Mouse (Mus musculus): ENCODE results near the gene Cpt1b. TPM values are rescaled to one million over a fixed set of nuclear protein-coding genes. Genes with fewer than 3 reads are reported as not detected.

The Cpt1b gene
- polyA plus RNA-seq, 1 experiment from 2014 or later: 1.2 TPM

DNA sequence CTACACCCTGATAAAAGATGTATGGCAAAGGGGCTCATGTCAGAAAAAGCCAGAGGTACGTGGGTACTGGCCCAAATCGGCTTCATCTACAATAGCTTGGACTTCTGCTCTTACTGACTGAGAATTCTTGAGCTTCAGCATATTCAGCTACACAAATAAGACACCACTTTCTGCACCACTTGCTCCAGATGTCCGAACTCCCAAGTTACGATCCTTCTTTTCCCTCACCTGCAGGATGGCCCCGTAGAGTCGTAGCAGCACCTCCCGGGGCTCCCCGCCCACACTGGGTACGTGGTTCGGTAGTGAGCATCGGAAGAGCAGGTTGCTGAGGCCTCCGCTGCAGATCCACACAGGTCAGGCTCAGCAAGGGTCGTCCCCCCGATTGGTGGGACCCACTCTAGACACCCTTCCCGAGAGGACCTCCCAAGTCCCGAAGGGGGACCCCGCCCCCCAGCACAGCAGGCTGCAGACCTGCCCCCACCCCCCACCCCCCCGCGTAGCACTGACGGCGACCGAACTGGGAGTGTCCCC lies 3.2 kb upstream of the Cpt1b start:
- peak overlapping the region; percentile 59 for H3K4me3 ChIP-seq (replicated peaks; ENCODE audit: low read length)
- H3K36me3 ChIP-seq (replicated peaks; ENCODE audit: control insufficient read depth, insufficient read depth): peaks cover 27% of the 10 kb centered on the region
- no peak for DNase-seq (ENCODE audit: low spot score)
- H3K4me1 ChIP-seq (replicated peaks; ENCODE audit: control insufficient read depth, insufficient read depth, low read length): peaks cover 9% of the 10 kb centered on the region
- no peaks in the 10 kb centered on the region for H3K27me3 ChIP-seq (ENCODE audit: control insufficient read depth, insufficient read depth, low read length)
- WGBS: 8% methylated on average over 19 of the region's 22 CpGs
- H3K9me3 ChIP-seq (ENCODE audit: control insufficient read depth, low read length): no peaks in the 10 kb centered on the region
- peak overlapping the region; percentile 84 for H3K4me2 ChIP-seq (replicated peaks)
- peak overlapping the region; percentile 70 for H3K9ac ChIP-seq
- ATAC-seq (ENCODE audit: low FRiP score): peak; percentile 35
- H3K27ac ChIP-seq: peak overlapping the region; percentile 94; the same call in 1 of the 2 replicates

DNA sequence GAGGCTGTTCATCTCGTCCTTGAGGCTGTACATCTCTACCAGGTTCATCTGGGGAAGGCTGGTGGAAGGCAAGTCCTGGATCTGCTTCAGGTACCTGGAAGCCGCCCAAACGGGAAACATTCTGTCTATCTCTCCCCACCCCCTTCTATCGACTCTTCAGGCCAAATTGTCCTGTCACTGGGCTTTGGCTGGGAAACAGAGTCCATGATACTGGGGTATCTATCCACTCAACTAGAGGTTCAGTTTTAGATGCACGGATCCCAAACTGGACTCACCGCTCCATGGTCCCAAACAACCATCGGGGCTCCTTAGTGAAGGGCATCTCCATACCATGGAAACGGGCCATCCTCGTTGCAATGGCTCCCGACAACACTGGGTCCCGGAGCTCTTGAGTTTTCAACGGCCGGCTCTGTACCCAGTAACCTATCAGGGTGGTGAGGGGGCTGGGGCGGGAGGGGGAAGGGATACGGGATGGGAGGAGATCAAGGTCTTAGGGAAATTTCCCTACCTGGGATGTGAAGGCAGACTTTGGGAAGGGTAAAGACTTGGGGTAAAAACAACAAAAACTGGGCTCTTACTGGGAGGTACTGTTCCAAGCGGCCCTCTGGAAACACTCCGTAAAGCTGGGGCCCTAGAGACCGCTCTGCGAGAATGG lies 2.6 kb upstream of the Cpt1b start:
- Histone ChIP-seq H3K4me3 (replicated peaks; ENCODE audit: low read length) (peak overlapping the region; percentile 59), H3K27ac (no peak overlapping the region), H3K9ac (peak overlapping the region; percentile 70), H3K36me3 (replicated peaks; ENCODE audit: control insufficient read depth, insufficient read depth) (peaks cover 30% of the 10 kb centered on the region), H3K27me3 (ENCODE audit: control insufficient read depth, insufficient read depth, low read length) (no peaks in the 10 kb centered on the region), H3K9me3 (ENCODE audit: control insufficient read depth, low read length) (no peaks in the 10 kb centered on the region), H3K4me1 (replicated peaks; ENCODE audit: control insufficient read depth, insufficient read depth, low read length) (peaks cover 9% of the 10 kb centered on the region), H3K4me2 (replicated peaks) (peak overlapping the region; percentile 84)
- ATAC-seq (ENCODE audit: low FRiP score): no peak
- no peak for DNase-seq (ENCODE audit: low spot score)
- 85% methylated on average over 19 of the region's 19 CpGs for WGBS

DNA sequence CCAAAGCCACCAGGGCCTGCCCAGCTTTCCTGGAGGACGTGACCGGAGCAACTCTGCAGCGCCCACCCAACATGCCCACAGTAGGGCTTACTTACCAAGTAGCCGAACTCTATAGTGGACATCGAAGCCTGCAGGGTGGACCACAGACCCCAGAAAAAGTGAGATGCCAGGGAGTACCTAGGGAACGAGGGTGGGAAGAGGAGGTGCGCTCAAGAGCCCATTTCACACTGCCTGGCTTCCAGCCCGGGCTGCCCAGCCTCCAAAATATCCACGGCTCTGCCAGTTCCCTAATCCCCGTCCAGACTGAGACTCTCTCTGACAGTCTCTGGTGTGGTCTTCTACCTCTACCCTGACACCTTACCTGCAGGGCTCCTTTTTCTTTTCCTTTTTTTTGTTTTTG lies 1.1 kb upstream of the Cpt1b start:
- H3K9me3 ChIP-seq (ENCODE audit: control insufficient read depth, low read length): no peaks in the 10 kb centered on the region
- no peaks in the 10 kb centered on the region for H3K27me3 ChIP-seq (ENCODE audit: control insufficient read depth, insufficient read depth, low read length)
- H3K9ac ChIP-seq: no peak overlapping the region
- H3K4me3 ChIP-seq (replicated peaks; ENCODE audit: low read length): no peak overlapping the region
- peaks cover 9% of the 10 kb centered on the region for H3K4me1 ChIP-seq (replicated peaks; ENCODE audit: control insufficient read depth, insufficient read depth, low read length)
- DNase-seq (ENCODE audit: low spot score): no peak
- no peak overlapping the region for H3K4me2 ChIP-seq (replicated peaks)
- WGBS: 92% methylated on average over 10 of the region's 10 CpGs
- no peak for ATAC-seq (ENCODE audit: low FRiP score)
- H3K36me3 ChIP-seq (replicated peaks; ENCODE audit: control insufficient read depth, insufficient read depth): peaks cover 40% of the 10 kb centered on the region
- no peak overlapping the region for H3K27ac ChIP-seq

DNA sequence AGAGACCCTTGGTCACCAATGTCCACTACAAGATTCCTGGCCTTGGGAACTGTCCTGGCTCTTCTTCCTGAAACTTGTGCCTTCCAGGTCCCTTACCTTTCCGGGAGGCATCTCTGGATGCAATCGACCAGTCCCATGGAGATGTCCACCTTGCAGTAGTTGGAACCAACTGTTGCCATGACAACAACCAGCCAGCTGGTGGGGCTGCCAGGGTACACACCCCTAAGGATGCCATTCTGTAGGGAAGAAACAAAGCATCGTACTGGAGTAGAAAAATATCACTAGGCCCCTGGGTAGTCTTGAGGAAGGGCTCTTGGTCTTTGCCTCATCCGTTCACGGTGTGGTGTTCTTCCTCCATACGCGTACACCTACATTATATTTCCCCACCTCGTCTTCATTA lies 1.0 kb downstream of the Cpt1b start:
- Histone ChIP-seq H3K9ac (no peak overlapping the region), H3K4me1 (replicated peaks; ENCODE audit: control insufficient read depth, insufficient read depth, low read length) (peaks cover 9% of the 10 kb centered on the region), H3K4me3 (replicated peaks; ENCODE audit: low read length) (no peak overlapping the region), H3K27me3 (ENCODE audit: control insufficient read depth, insufficient read depth, low read length) (no peaks in the 10 kb centered on the region), H3K4me2 (replicated peaks) (no peak overlapping the region), H3K27ac (no peak overlapping the region), H3K9me3 (ENCODE audit: control insufficient read depth, low read length) (no peaks in the 10 kb centered on the region), H3K36me3 (replicated peaks; ENCODE audit: control insufficient read depth, insufficient read depth) (peaks cover 57% of the 10 kb centered on the region)
- ATAC-seq (ENCODE audit: low FRiP score): no peak
- 80% methylated on average over 8 of the region's 8 CpGs for WGBS
- DNase-seq (ENCODE audit: low spot score): no peak

DNA sequence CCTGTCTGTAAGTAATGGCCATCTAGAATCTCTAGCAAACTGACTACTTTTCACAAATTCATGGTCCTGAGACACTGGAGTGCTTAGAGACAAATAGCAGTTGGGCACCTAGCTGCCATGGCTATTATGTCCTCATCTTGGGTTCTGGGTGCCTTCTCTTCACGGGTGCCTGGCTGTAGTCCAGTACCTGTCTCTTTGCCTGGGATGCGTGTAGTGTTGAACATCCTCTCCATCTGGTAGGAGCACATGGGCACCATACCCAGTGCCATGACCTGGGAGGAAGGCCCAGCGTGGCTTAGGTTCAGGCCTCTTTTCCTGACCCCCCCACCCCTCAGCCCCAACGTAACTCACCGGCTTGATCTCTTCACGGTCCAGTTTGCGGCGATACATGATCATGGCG lies 3.7 kb downstream of the Cpt1b start:
- no peak for DNase-seq (ENCODE audit: low spot score)
- Histone ChIP-seq H3K4me2 (replicated peaks) (no peak overlapping the region), H3K4me3 (replicated peaks; ENCODE audit: low read length) (no peak overlapping the region), H3K36me3 (replicated peaks; ENCODE audit: control insufficient read depth, insufficient read depth) (peaks cover 68% of the 10 kb centered on the region), H3K27ac (no peak overlapping the region), H3K27me3 (ENCODE audit: control insufficient read depth, insufficient read depth, low read length) (no peaks in the 10 kb centered on the region), H3K4me1 (replicated peaks; ENCODE audit: control insufficient read depth, insufficient read depth, low read length) (no peaks in the 10 kb centered on the region), H3K9me3 (ENCODE audit: control insufficient read depth, low read length) (no peaks in the 10 kb centered on the region), H3K9ac (no peak overlapping the region)
- 91% methylated on average over 9 of the region's 9 CpGs for WGBS
- ATAC-seq (ENCODE audit: low FRiP score): no peak

DNA sequence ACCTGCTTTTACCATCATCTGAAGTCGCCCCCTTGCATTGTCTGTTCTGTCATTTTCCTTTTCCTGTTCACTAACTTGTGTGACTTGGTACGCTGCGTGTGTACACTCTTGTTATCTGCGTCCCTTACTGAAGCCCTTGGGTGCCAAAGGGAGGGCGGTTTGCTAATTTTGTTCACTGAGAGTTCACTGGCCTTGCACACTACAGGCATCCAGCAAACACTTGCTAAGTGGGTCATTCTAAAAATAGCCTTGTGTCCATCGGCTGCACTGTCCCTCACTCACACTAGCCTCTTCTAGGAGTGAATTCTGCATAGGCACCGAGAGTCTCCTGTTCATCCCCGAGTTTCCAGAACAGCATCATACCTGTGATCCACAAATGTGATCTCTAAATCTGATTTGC lies 10.4 kb downstream of the Cpt1b start:
- no peak overlapping the region for H3K4me3 ChIP-seq (replicated peaks; ENCODE audit: low read length)
- ATAC-seq (ENCODE audit: low FRiP score) (no peak), DNase-seq (ENCODE audit: low spot score) (no peak)
- H3K9me3 ChIP-seq (ENCODE audit: control insufficient read depth, low read length): no peaks in the 10 kb centered on the region
- no peak overlapping the region for H3K4me2 ChIP-seq (replicated peaks)
- H3K27me3 ChIP-seq (ENCODE audit: control insufficient read depth, insufficient read depth, low read length): no peaks in the 10 kb centered on the region
- no peak overlapping the region for H3K9ac ChIP-seq
- H3K27ac ChIP-seq: no peak overlapping the region
- 89% methylated on average over 8 of the region's 8 CpGs for WGBS
- no peaks in the 10 kb centered on the region for H3K4me1 ChIP-seq (replicated peaks; ENCODE audit: control insufficient read depth, insufficient read depth, low read length)
- peaks cover 35% of the 10 kb centered on the region for H3K36me3 ChIP-seq (replicated peaks; ENCODE audit: control insufficient read depth, insufficient read depth)

DNA sequence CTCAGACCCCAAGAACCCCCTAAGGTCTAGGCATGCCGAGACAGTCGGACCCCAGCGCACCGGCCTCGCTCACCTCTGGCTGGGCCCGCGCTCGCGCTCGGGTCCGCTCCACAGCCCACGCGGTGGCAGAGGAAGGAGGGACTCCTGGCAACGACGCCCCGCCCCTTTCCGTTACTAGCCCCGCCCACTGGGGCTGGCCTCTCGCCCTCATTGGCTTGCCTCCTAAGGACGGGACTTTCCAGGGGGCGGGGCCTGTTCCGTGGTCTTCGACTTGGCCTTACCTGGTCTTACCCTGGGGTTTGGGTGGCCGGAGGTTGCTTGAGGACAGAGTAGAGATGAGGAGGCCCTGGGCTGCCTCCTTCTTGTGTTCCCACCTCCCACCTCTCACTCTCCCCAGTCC lies 15.5 kb downstream of the Cpt1b start, which contains the start of gene Syce3:
Syce3 (minus strand) TSS at position 386 of the 400 bp plus-strand sequence.
- H3K4me3 ChIP-seq (replicated peaks; ENCODE audit: low read length): no peak within 1 kb of the TSS
- no peaks in the 10 kb centered on the region for H3K4me1 ChIP-seq (replicated peaks; ENCODE audit: control insufficient read depth, insufficient read depth, low read length)
- H3K27me3 ChIP-seq (ENCODE audit: control insufficient read depth, insufficient read depth, low read length): no peaks in the 10 kb centered on the region
- no peak within 1 kb of the TSS for H3K9ac ChIP-seq
- H3K27ac ChIP-seq: no peak within 1 kb of the TSS
- H3K36me3 ChIP-seq (replicated peaks; ENCODE audit: control insufficient read depth, insufficient read depth): no peaks in the 10 kb centered on the region
- no peak for DNase-seq (ENCODE audit: low spot score)
- no peak within 1 kb of the TSS for H3K4me2 ChIP-seq (replicated peaks)
- peaks cover 12% of the 10 kb centered on the region; the same call in 1 of the 2 replicates for H3K9me3 ChIP-seq (ENCODE audit: control insufficient read depth, low read length)
- 90% methylated on average over 24 of the region's 24 CpGs for WGBS
- no peak for ATAC-seq (ENCODE audit: low FRiP score)

DNA sequence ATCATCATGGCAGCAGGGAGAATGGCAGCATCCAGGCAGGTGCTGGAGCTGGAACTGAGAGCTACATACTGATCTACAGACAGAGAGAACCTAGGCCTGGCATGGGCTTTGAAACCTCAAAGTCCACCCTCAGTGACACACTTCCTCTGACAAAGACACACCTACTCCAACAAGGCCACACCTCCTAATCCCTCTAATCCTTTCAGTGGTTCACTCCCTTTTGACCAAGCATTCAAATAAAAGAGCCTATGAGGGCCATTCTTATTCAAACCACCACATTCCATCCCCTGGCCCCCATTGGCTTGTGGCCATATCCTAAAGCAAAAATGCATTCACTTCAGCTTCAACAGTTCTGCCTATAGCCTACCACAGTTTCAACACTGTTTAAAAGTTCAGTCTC lies 19.0 kb downstream of the Cpt1b start:
- H3K9ac ChIP-seq: no peak overlapping the region
- DNase-seq (ENCODE audit: low spot score) (no peak), ATAC-seq (ENCODE audit: low FRiP score) (no peak)
- H3K4me1 ChIP-seq (replicated peaks; ENCODE audit: control insufficient read depth, insufficient read depth, low read length): no peaks in the 10 kb centered on the region
- H3K4me3 ChIP-seq (replicated peaks; ENCODE audit: low read length): no peak overlapping the region
- no peak overlapping the region for H3K27ac ChIP-seq
- no peaks in the 10 kb centered on the region for H3K36me3 ChIP-seq (replicated peaks; ENCODE audit: control insufficient read depth, insufficient read depth)
- H3K27me3 ChIP-seq (ENCODE audit: control insufficient read depth, insufficient read depth, low read length): no peaks in the 10 kb centered on the region
- no peak overlapping the region for H3K4me2 ChIP-seq (replicated peaks)
- H3K9me3 ChIP-seq (ENCODE audit: control insufficient read depth, low read length): peaks cover 12% of the 10 kb centered on the region; the same call in 1 of the 2 replicates

DNA sequence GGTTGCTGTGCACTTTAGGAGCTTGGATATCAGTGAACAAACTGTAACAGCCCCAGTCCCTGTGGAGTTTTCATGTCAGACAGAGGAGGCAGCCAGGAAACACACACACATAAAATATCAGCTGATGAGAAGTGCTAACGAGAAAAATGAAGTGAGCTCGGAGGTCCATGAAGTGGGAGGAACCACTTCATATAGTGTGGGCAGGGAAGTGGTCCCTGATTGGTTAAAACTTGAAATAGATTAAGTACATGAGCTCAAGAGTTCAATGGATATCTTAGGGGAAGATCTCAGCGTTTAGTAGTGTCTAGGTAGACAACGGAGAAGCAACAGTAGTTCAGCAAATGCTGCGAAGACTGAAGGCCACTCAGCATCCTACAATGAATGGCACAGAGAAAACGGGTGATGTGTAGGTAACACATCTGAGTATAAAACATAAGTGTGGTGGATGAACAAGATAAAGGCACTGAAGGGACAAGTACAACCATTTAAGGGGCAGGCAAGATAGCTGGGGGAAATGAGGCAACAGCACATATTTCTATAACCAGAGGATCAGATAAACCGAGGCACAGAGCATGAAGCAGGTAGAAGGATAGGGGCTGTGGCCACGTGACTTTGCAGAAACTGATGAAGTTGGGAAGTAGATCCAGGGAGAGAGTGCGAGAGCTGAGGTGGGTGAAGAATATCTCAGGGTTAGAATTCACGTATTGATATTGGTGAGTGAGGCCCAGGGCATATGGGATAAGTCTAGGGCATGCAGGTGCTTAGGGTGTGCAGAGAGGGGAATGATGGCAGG lies 20.6 kb downstream of the Cpt1b start:
- Histone ChIP-seq H3K9me3 (ENCODE audit: control insufficient read depth, low read length) (peaks cover 12% of the 10 kb centered on the region; the same call in 1 of the 2 replicates), H3K4me3 (replicated peaks; ENCODE audit: low read length) (no peak overlapping the region), H3K27me3 (ENCODE audit: control insufficient read depth, insufficient read depth, low read length) (no peaks in the 10 kb centered on the region), H3K27ac (no peak overlapping the region), H3K36me3 (replicated peaks; ENCODE audit: control insufficient read depth, insufficient read depth) (no peaks in the 10 kb centered on the region), H3K4me1 (replicated peaks; ENCODE audit: control insufficient read depth, insufficient read depth, low read length) (no peaks in the 10 kb centered on the region), H3K9ac (no peak overlapping the region), H3K4me2 (replicated peaks) (no peak overlapping the region)
- ATAC-seq (ENCODE audit: low FRiP score): no peak
- DNase-seq (ENCODE audit: low spot score): no peak
- 90% methylated on average over 10 of the region's 10 CpGs for WGBS

Data from hindbrain, embryonic 14.5 days (tissue).